Mouse (Mus musculus) fat pad, adult 2 months (tissue): ENCODE results near the gene Rnf157.

Experiments
- DNase-seq: peaks from one replicate; pipeline ENCODE4 v3.0.0-alpha.2; 2011; ENCODE audit warnings: low read depth, low spot score; ENCODE audit errors: extremely low read depth

The Rnf157 gene

GRCm38 (mm10) chr11:116306126-116306982 is 106.5 kb downstream of the Rnf157 start:
- peak; percentile 28 for DNase-seq

GRCm38 (mm10) chr11:116305423-116305822 is 107.4 kb downstream of the Rnf157 start:
- DNase-seq, result no peak

DNA sequence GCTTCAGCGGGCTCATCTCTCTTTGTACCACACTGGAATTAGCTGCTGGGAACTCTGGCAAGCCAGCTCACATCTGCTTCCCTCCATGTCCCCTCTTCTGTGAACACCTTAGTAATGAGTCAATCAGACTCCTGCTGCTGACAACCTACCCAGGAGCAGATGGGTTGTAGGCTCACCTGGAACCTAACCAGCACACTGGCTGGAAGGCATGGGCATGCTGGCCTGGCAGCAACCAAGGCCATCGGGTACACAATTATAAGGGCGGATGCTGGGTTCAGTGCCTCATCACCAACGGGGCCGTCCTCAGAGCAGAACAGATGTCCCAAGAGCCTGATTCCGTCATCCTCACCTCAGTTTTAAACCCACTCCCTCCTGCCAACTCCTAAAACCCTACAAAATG is 114.2 kb downstream of the Rnf157 start:
- DNase-seq, result no peak

GRCm38 (mm10) chr11:116298221-116298620 is 114.6 kb downstream of the Rnf157 start:
- no peak for DNase-seq

- no peak for DNase-seq
These were observed 115.8 kb downstream of the Rnf157 start for GRCm38 (mm10) chr11:116297017-116297416.

- no peak for DNase-seq
These were observed 116.6 kb downstream of the Rnf157 start for GRCm38 (mm10) chr11:116296191-116296734.

GRCm38 (mm10) chr11:116294319-116294718 is 118.5 kb downstream of the Rnf157 start:
- DNase-seq, result no peak

- DNase-seq, result no peak
These were observed 119.2 kb downstream of the Rnf157 start for GRCm38 (mm10) chr11:116293538-116294137.

- DNase-seq, result no peak
These were observed 120.4 kb downstream of the Rnf157 start for GRCm38 (mm10) chr11:116292401-116292800.

DNA sequence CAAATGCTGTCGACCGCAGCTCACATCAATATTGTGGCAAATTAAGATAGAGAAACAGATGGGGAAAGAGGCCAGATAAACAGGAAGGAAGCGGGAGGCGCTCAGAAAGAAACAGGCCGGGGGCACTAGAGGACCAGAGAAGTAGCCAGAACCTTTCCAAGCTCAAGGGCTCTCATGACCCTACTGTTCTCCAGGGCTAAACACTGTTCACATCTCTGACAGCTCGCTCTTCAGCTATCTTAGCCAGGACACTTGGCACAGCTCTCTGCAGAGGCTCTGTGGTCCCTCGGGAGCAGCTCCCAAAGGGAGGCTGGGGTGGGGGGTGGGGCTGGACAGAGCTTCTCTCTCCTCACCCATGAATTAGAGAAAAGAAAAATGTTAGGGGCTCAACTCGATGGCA is 122.3 kb downstream of the Rnf157 start:
- no peak for DNase-seq

- DNase-seq, result no peak
These were observed 125.5 kb downstream of the Rnf157 start for GRCm38 (mm10) chr11:116287351-116287750.
